Mouse (Mus musculus) heart, embryonic 12.5 days (tissue): Measurements from ENCODE around the gene Gpr142. TPM values are rescaled to one million over a fixed set of nuclear protein-coding genes. Genes with fewer than 3 reads are reported as not detected.
A peak's percentile ranks its signal among the peaks of the same experiment; 100 is the strongest.

Experiments used
- ATAC-seq: fragments of 200-750 bp; cut with Nextera tagmentation; 2 replicates; pipeline ENCODE4 v1.8.0; 2017; ENCODE audit warnings: moderate TSS enrichment, moderate library complexity; ENCODE audit not compliant: insufficient number of reproducible peaks, low FRiP score
- H3K27ac ChIP-seq: fragments of 300-500 bp; sonication (generic); 2 replicates; pipeline ENCODE4 v1.5.1; 2016; ENCODE audit warnings: mild to moderate bottlenecking, moderate library complexity; ENCODE audit not compliant: poor library complexity, severe bottlenecking
- H3K27me3 ChIP-seq: fragments of 300-500 bp; sonication (generic); replicated peaks from 2 replicates; pipeline ENCODE4 v1.6.1; 2016; ENCODE audit warnings: mild to moderate bottlenecking, moderate library complexity
- H3K36me3 ChIP-seq: fragments of 300-500 bp; sonication (generic); 2 replicates; pipeline ENCODE4 v1.6.1; 2016; ENCODE audit warnings: mild to moderate bottlenecking, moderate library complexity
- H3K4me1 ChIP-seq: fragments of 300-500 bp; sonication (generic); replicated peaks from 2 replicates; pipeline ENCODE4 v1.6.1; 2016; ENCODE audit warnings: mild to moderate bottlenecking
- H3K4me2 ChIP-seq: fragments of 300-500 bp; sonication (generic); 2 replicates; pipeline ENCODE4 v1.6.1; 2016; ENCODE audit warnings: mild to moderate bottlenecking, moderate library complexity
- H3K4me3 ChIP-seq: fragments of 300-500 bp; sonication (generic); 2 replicates; pipeline ENCODE4 v1.5.1; 2016; ENCODE audit warnings: mild to moderate bottlenecking
- H3K9ac ChIP-seq: fragments of 300-500 bp; sonication (generic); 2 replicates; pipeline ENCODE4 v1.6.1; 2016; ENCODE audit warnings: mild to moderate bottlenecking, moderate library complexity
- H3K9me3 ChIP-seq: fragments of 300-500 bp; sonication (generic); replicated peaks from 2 replicates; pipeline ENCODE4 v1.6.1; 2016; ENCODE audit warnings: mild to moderate bottlenecking, moderate library complexity
- WGBS: fragments of 180-500 bp; shearing (Covaris S2); methylation state at CpG from one replicate; pipeline ENCODE4 v1.1.7; 2016; 5-methylcytosine and 5-hydroxymethylcytosine counted together
- polyA plus RNA-seq: library from polyadenylated mRNA; unstranded; fragments of >200 nt; fragmentation: Nextera tagmentation; extraction: Ambion mirVana; gene quantifications from 2 replicates; pipeline ENCODE4 v1.2.1, GENCODE M21; 2016

The Gpr142 gene
- polyA plus RNA-seq, 1 experiment from 2014 or later = not detected

GRCm38 (mm10) chr11:114820444-114820843 is 21.7 kb downstream of the Gpr142 start:
- Histone ChIP-seq H3K4me3 (no peak overlapping the region), H3K27me3 (0 out of 2 replicates have a peak, but pooled peaks cover 2% of the 10 kb centered on the region), H3K9ac (no peak overlapping the region), H3K4me2 (no peak overlapping the region), H3K4me1 (peaks cover 18% of the 10 kb centered on the region), H3K9me3 (no peaks in the 10 kb centered on the region), H3K27ac (no peak overlapping the region), H3K36me3 (no peaks in the 10 kb centered on the region)
- ATAC-seq = no peak
- WGBS = 39% methylated on average over 3 of the region's 3 CpGs

GRCm38 (mm10) chr11:114821325-114821724 is 22.6 kb downstream of the Gpr142 start:
- H3K36me3 ChIP-seq = no peaks in the 10 kb centered on the region
- 56% methylated on average over 1 of the region's 1 CpGs for WGBS

GRCm38 (mm10) chr11:114822727-114823126 is 24.0 kb downstream of the Gpr142 start:
- Histone ChIP-seq H3K4me2 (peak overlapping the region; percentile 15; the same call in 1 of the 2 replicates), H3K4me1 (peaks cover 26% of the 10 kb centered on the region), H3K9ac (no peak overlapping the region), H3K36me3 (no peaks in the 10 kb centered on the region), H3K27me3 (no peaks in the 10 kb centered on the region), H3K9me3 (no peaks in the 10 kb centered on the region), H3K27ac (peak overlapping the region; percentile 22), H3K4me3 (no peak overlapping the region)
- ATAC-seq = no peak
- WGBS = 51% methylated on average over 12 of the region's 12 CpGs

More at GRCm38 (mm10) chr11:114821325-114821724, 22.6 kb downstream of the Gpr142 start:
- Histone ChIP-seq H3K4me2 (no peak overlapping the region), H3K9me3 (no peaks in the 10 kb centered on the region), H3K27ac (no peak overlapping the region), H3K4me3 (no peak overlapping the region), H3K9ac (no peak overlapping the region), H3K4me1 (peaks cover 18% of the 10 kb centered on the region), H3K27me3 (0 out of 2 replicates have a peak, but pooled peaks cover 2% of the 10 kb centered on the region)
- no peak for ATAC-seq

GRCm38 (mm10) chr11:114823199-114823725 is 24.5 kb downstream of the Gpr142 start:
- H3K27ac ChIP-seq = peak overlapping the region; percentile 22

GRCm38 (mm10) chr11:114826686-114827085 is 28.0 kb downstream of the Gpr142 start:
- WGBS = 13% methylated on average over 5 of the region's 5 CpGs
- Histone ChIP-seq H3K4me1 (peaks cover 43% of the 10 kb centered on the region), H3K27ac (peak overlapping the region; percentile 12; the same call in 1 of the 2 replicates), H3K4me2 (no peak overlapping the region), H3K27me3 (no peaks in the 10 kb centered on the region), H3K9ac (no peak overlapping the region), H3K36me3 (no peaks in the 10 kb centered on the region), H3K4me3 (no peak overlapping the region), H3K9me3 (no peaks in the 10 kb centered on the region)
- peak; percentile 37; the same call in 1 of the 2 replicates for ATAC-seq

More at GRCm38 (mm10) chr11:114823199-114823725, 24.5 kb downstream of the Gpr142 start:
- Histone ChIP-seq H3K4me2 (no peak overlapping the region), H3K9ac (no peak overlapping the region), H3K9me3 (no peaks in the 10 kb centered on the region), H3K4me3 (no peak overlapping the region), H3K36me3 (no peaks in the 10 kb centered on the region), H3K4me1 (peaks cover 26% of the 10 kb centered on the region), H3K27me3 (no peaks in the 10 kb centered on the region)
- 0 out of 2 replicates have a peak, but pooled peaks have one; percentile 3 for ATAC-seq
- WGBS = 13% methylated on average over 11 of the region's 11 CpGs

GRCm38 (mm10) chr11:114829499-114830432 is 31.0 kb downstream of the Gpr142 start:
- WGBS = 3% methylated on average over 24 of the region's 24 CpGs
- peak overlapping the region; percentile 42 for H3K4me3 ChIP-seq
- peak overlapping the region; percentile 68 for H3K9ac ChIP-seq
- peak overlapping the region; percentile 81 for H3K4me2 ChIP-seq
- H3K36me3 ChIP-seq = no peaks in the 10 kb centered on the region
- H3K27ac ChIP-seq = peak overlapping the region; percentile 97
- H3K27me3 ChIP-seq = no peaks in the 10 kb centered on the region
- H3K9me3 ChIP-seq = no peaks in the 10 kb centered on the region
- peaks cover 46% of the 10 kb centered on the region for H3K4me1 ChIP-seq
- ATAC-seq = peak; percentile 85

- Histone ChIP-seq H3K27me3 (no peaks in the 10 kb centered on the region), H3K27ac (peak overlapping the region; percentile 97), H3K4me3 (peak overlapping the region; percentile 42), H3K9ac (peak overlapping the region; percentile 56), H3K4me1 (peaks cover 46% of the 10 kb centered on the region), H3K9me3 (no peaks in the 10 kb centered on the region), H3K4me2 (peak overlapping the region; percentile 81), H3K36me3 (no peaks in the 10 kb centered on the region)
- WGBS = 17% methylated on average over 8 of the region's 8 CpGs
- peak; percentile 20; the same call in 1 of the 2 replicates for ATAC-seq
Measured at GRCm38 (mm10) chr11:114830433-114830773, 31.7 kb downstream of the Gpr142 start.

- Histone ChIP-seq H3K4me1 (peaks cover 52% of the 10 kb centered on the region), H3K4me3 (no peak overlapping the region), H3K27me3 (no peaks in the 10 kb centered on the region), H3K27ac (no peak overlapping the region), H3K4me2 (no peak overlapping the region), H3K36me3 (no peaks in the 10 kb centered on the region), H3K9me3 (no peaks in the 10 kb centered on the region), H3K9ac (no peak overlapping the region)
- peak; percentile 49; the same call in 1 of the 2 replicates for ATAC-seq
- 34% methylated on average over 5 of the region's 5 CpGs for WGBS
Measured at GRCm38 (mm10) chr11:114833166-114833565, 34.4 kb downstream of the Gpr142 start.

GRCm38 (mm10) chr11:114843818-114844463 is 45.2 kb downstream of the Gpr142 start:
- H3K4me1 ChIP-seq = peaks cover 18% of the 10 kb centered on the region
- H3K27me3 ChIP-seq = no peaks in the 10 kb centered on the region
- peak overlapping the region; percentile 37 for H3K4me2 ChIP-seq
- peak; percentile 74 for ATAC-seq
- H3K4me3 ChIP-seq = no peak overlapping the region
- peak overlapping the region; percentile 91 for H3K27ac ChIP-seq
- peaks cover 6% of the 10 kb centered on the region; the same call in 1 of the 2 replicates for H3K9me3 ChIP-seq
- 5% methylated on average over 8 of the region's 8 CpGs for WGBS
- peak overlapping the region; percentile 47; the same call in 1 of the 2 replicates for H3K9ac ChIP-seq
- H3K36me3 ChIP-seq = no peaks in the 10 kb centered on the region

- Histone ChIP-seq H3K9ac (peak overlapping the region; percentile 47; the same call in 1 of the 2 replicates), H3K4me2 (peak overlapping the region; percentile 37), H3K9me3 (peaks cover 6% of the 10 kb centered on the region; the same call in 1 of the 2 replicates), H3K4me1 (peaks cover 20% of the 10 kb centered on the region), H3K4me3 (no peak overlapping the region), H3K36me3 (no peaks in the 10 kb centered on the region), H3K27ac (peak overlapping the region; percentile 91), H3K27me3 (no peaks in the 10 kb centered on the region)
- ATAC-seq = no peak
- WGBS = 68% methylated on average over 7 of the region's 7 CpGs
Measured at GRCm38 (mm10) chr11:114844464-114845220, 45.9 kb downstream of the Gpr142 start.
